Mouse (Mus musculus) midbrain, embryonic 12.5 days (tissue): ENCODE measurements around the gene Ssh3. TPM values are rescaled to one million over a fixed set of nuclear protein-coding genes. Genes with fewer than 3 reads are reported as not detected.
A peak's percentile ranks its signal among the peaks of the same experiment; 100 is the strongest.

Source experiments
- ATAC-seq: fragments of 200-750 bp; cut with Nextera tagmentation; 2 replicates; pipeline ENCODE4 v1.8.0; 2017; ENCODE audit warnings: low read depth, moderate TSS enrichment, moderate library complexity; ENCODE audit not compliant: low FRiP score
- H3K27ac ChIP-seq: fragments of 300-500 bp; sonication (generic); replicated peaks from 2 replicates; pipeline ENCODE4 v1.5.1; 2016; ENCODE audit warnings: mild to moderate bottlenecking
- H3K27me3 ChIP-seq: fragments of 300-500 bp; sonication (generic); 2 replicates; pipeline ENCODE4 v1.6.1; 2016; ENCODE audit warnings: mild to moderate bottlenecking
- H3K36me3 ChIP-seq: fragments of 300-500 bp; sonication (generic); 2 replicates; pipeline ENCODE4 v1.6.1; 2016
- H3K4me1 ChIP-seq: fragments of 300-500 bp; sonication (generic); 2 replicates; pipeline ENCODE4 v1.6.1; 2016
- H3K4me2 ChIP-seq: fragments of 300-500 bp; sonication (generic); replicated peaks from 2 replicates; pipeline ENCODE4 v1.6.1; 2016; ENCODE audit warnings: mild to moderate bottlenecking, moderate library complexity
- H3K4me3 ChIP-seq: fragments of 300-500 bp; sonication (generic); 2 replicates; pipeline ENCODE4 v1.5.1; 2016; ENCODE audit warnings: mild to moderate bottlenecking
- H3K9ac ChIP-seq: fragments of 300-500 bp; sonication (generic); replicated peaks from 2 replicates; pipeline ENCODE4 v1.6.1; 2016; ENCODE audit warnings: mild to moderate bottlenecking, moderate library complexity
- H3K9me3 ChIP-seq: fragments of 300-500 bp; sonication (generic); 2 replicates; pipeline ENCODE4 v1.6.1; 2016; ENCODE audit warnings: mild to moderate bottlenecking
- WGBS: fragments of 180-500 bp; shearing (Covaris S2); methylation state at CpG from one replicate; pipeline ENCODE4 v1.1.7; 2016; 5-methylcytosine and 5-hydroxymethylcytosine counted together
- polyA plus RNA-seq: library from polyadenylated mRNA; unstranded; fragments of >200 nt; fragmentation: Nextera tagmentation; extraction: Ambion mirVana; gene quantifications from 2 replicates; pipeline ENCODE4 v1.2.1, GENCODE M21; 2016

Gene Ssh3
- polyA plus RNA-seq, 1 experiment from 2014 or later, result 7.5 TPM

DNA sequence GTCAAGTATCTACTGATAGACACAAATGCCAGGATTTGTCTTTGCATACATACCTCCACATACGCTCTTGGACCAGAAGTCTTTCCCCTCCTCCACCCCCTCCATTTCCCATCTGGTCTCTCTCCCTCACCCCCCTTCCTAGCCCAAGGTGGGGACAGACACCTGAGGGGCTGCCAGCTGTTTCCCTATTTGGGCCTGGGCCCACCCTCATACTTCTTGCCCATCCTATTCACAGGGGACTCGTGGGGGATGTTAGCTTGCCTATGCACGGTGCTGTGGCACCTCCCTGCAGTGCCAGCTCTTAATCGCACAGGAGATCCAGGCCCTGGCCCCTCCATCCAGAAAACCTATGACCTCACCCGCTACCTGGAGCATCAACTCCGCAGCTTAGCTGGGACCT lies 49.0 kb downstream of the Ssh3 start:
- no peak overlapping the region for H3K4me3 ChIP-seq
- peaks cover 24% of the 10 kb centered on the region for H3K4me1 ChIP-seq
- WGBS, result 88% methylated on average over 6 of the region's 6 CpGs
- H3K27me3 ChIP-seq, result peaks cover 58% of the 10 kb centered on the region
- H3K27ac ChIP-seq, result no peak overlapping the region
- no peaks in the 10 kb centered on the region for H3K36me3 ChIP-seq
- H3K9me3 ChIP-seq, result no peaks in the 10 kb centered on the region
- no peak overlapping the region for H3K9ac ChIP-seq
- ATAC-seq, result no peak
- no peak overlapping the region for H3K4me2 ChIP-seq

DNA sequence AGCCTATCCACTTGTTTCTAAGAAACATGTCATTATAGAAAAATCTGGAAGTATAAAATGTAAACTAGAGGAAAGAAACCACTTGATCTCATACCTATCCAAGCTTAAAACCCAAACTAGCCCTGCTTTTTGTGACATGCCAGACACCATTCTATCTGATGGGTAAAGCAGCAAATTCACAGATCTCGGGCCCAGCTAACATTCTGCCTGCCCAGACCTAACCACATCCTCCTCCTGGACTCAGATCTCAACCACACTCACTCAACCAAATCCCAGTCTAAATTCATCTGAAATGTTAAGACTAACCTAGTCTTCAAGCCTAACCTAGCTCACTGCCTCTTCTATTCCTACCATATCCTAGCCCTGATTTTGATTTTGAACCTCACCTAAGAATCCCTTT lies 50.2 kb downstream of the Ssh3 start:
- peaks cover 70% of the 10 kb centered on the region for H3K27me3 ChIP-seq
- peaks cover 36% of the 10 kb centered on the region for H3K4me1 ChIP-seq
- WGBS, result 76% methylated on average over 1 of the region's 1 CpGs
- no peak overlapping the region for H3K4me2 ChIP-seq
- H3K36me3 ChIP-seq, result no peaks in the 10 kb centered on the region
- H3K9ac ChIP-seq, result no peak overlapping the region
- no peak for ATAC-seq
- H3K4me3 ChIP-seq, result no peak overlapping the region
- H3K9me3 ChIP-seq, result no peaks in the 10 kb centered on the region
- no peak overlapping the region for H3K27ac ChIP-seq

DNA sequence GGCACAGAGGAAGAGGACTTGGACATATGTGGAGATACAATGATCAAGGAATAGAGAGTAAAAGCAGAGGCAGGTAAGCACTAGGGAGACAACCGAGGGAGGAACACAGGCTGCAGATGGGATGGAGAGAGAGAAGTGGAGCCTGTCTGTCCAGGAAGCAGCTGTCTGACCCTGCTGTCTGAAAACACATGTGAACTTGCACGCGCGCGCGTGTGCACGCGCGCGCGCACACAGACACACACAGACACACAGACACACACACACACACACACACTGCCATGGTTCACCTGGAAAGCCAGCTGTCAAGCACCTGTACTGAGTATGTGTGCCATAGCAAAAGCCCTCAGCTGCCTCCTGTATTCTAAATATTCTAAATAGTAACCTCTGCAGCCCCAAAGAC lies 50.7 kb downstream of the Ssh3 start:
- no peak for ATAC-seq
- Histone ChIP-seq H3K4me2 (no peak overlapping the region), H3K36me3 (no peaks in the 10 kb centered on the region), H3K4me3 (no peak overlapping the region), H3K9me3 (no peaks in the 10 kb centered on the region), H3K27me3 (peaks cover 75% of the 10 kb centered on the region), H3K9ac (no peak overlapping the region), H3K4me1 (peaks cover 41% of the 10 kb centered on the region), H3K27ac (no peak overlapping the region)
- 89% methylated on average over 11 of the region's 11 CpGs for WGBS

DNA sequence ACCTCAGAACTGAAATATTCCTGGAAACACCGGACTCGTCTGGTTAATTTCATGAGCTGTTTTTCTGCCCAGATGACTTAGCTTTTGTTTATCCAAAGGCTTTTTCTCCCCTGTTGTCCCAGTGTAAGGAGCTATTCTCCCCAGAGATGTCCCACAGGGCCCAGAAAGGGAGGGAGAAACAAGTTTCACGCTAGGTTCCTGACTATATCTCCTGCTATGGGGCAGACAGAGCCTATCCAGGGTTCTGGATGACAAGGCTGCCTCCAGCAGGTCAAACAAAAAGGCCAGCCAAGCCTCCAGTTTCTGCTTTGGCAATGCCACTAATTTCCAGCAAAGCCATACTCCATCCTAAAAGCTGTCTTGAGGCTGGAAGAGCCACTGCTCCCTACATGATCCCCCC lies 51.1 kb downstream of the Ssh3 start:
- no peak overlapping the region for H3K4me3 ChIP-seq

DNA sequence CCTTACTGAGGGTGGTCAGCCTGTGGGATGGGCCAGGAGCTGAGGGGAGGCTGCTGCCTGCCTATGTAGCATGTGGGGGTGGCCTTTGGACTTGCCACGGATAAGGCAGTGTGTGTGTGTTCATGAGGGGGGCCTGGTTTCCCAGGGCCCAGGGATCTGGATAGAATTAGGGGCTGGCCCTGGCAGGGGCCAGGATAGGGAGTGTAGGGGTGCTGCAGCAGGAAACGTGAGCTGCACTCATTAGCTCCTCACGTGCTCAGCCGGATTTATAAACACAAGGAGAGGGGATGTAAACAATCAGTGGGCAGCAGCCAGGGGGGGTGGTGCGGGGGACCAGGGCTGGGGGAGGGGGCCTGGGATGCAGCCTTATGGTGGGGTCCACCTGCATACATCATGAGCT lies 51.8 kb downstream of the Ssh3 start:
- H3K36me3 ChIP-seq, result no peaks in the 10 kb centered on the region
- 14% methylated on average over 5 of the region's 5 CpGs for WGBS
- H3K4me1 ChIP-seq, result peaks cover 52% of the 10 kb centered on the region
- no peak for ATAC-seq
- no peak overlapping the region for H3K4me3 ChIP-seq
- peaks cover 81% of the 10 kb centered on the region for H3K27me3 ChIP-seq
- no peak overlapping the region for H3K27ac ChIP-seq
- H3K9ac ChIP-seq, result no peak overlapping the region
- H3K4me2 ChIP-seq, result no peak overlapping the region
- H3K9me3 ChIP-seq, result no peaks in the 10 kb centered on the region

More for the DNA sequence above, 51.1 kb downstream of the Ssh3 start:
- no peak overlapping the region for H3K4me2 ChIP-seq
- ATAC-seq, result no peak
- H3K27me3 ChIP-seq, result peaks cover 79% of the 10 kb centered on the region
- H3K36me3 ChIP-seq, result no peaks in the 10 kb centered on the region
- H3K27ac ChIP-seq, result no peak overlapping the region
- 40% methylated on average over 3 of the region's 3 CpGs for WGBS
- no peak overlapping the region for H3K9ac ChIP-seq
- H3K4me1 ChIP-seq, result peaks cover 45% of the 10 kb centered on the region
- no peaks in the 10 kb centered on the region for H3K9me3 ChIP-seq

DNA sequence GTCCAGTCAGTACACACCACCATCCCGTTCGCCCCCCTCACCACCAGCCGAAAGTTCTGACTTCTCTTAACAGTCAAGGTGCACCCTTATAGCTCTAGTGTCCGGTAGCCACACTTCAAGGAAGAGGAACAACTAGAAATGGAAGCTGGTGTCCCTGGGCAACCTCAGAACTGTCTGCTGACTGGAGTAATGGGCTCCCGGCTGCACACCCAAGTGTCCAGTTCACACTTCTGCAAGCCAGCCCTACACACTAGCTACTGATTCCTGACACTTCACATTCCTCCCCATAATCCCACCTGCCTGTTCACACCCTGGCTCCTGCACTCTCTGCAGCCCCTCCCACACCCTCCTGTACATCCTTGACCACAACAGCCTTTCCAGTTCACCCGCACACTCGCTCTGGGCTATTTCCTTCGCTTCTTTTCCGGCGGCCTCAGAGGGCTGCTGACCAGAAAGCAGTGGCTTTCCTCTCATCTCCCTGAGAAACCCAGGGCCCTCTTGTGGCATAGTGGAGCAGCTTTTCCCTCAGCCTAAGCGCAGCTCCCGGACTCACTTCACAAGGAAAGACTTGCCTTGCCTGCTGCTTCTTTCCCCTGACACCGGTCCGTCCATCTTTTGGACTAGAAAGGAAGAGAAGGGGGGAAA lies 52.8 kb downstream of the Ssh3 start:
- H3K4me2 ChIP-seq, result peak overlapping the region; percentile 19; the same call in 1 of the 2 replicates

DNA sequence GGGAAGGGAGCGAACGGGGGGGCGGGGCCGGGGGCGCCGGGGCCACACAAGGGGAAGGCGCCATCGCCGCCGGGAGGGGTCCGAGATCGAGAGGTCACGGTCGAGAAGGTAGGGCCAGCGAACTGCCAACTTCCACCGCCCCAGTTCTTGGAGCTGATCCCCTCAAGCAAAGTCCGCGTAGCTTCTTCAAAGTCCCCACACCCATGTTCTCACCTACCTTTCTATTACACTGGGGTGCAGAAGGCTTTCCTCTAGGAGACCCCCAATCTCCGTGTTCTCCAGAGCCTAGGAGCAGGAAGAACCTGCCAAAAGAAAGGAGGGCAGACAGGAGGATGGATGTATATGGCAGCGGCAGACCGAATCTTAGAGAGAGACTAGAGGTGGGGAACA lies 53.5 kb downstream of the Ssh3 start:
- Histone ChIP-seq H3K4me3 (peak overlapping the region; percentile 59), H3K9ac (peak overlapping the region; percentile 72), H3K27me3 (peaks cover 81% of the 10 kb centered on the region), H3K4me1 (peaks cover 48% of the 10 kb centered on the region), H3K9me3 (no peaks in the 10 kb centered on the region), H3K36me3 (no peaks in the 10 kb centered on the region), H3K4me2 (peak overlapping the region; percentile 98), H3K27ac (no peak overlapping the region)
- 2% methylated on average over 18 of the region's 21 CpGs for WGBS
- ATAC-seq, result no peak

More for the DNA sequence above, 52.8 kb downstream of the Ssh3 start:
- H3K4me3 ChIP-seq, result no peak overlapping the region
- no peak for ATAC-seq
- H3K27ac ChIP-seq, result no peak overlapping the region
- no peaks in the 10 kb centered on the region for H3K9me3 ChIP-seq
- H3K36me3 ChIP-seq, result no peaks in the 10 kb centered on the region
- WGBS, result 25% methylated on average over 14 of the region's 14 CpGs
- no peak overlapping the region for H3K9ac ChIP-seq
- peaks cover 84% of the 10 kb centered on the region for H3K27me3 ChIP-seq
- peaks cover 52% of the 10 kb centered on the region for H3K4me1 ChIP-seq

DNA sequence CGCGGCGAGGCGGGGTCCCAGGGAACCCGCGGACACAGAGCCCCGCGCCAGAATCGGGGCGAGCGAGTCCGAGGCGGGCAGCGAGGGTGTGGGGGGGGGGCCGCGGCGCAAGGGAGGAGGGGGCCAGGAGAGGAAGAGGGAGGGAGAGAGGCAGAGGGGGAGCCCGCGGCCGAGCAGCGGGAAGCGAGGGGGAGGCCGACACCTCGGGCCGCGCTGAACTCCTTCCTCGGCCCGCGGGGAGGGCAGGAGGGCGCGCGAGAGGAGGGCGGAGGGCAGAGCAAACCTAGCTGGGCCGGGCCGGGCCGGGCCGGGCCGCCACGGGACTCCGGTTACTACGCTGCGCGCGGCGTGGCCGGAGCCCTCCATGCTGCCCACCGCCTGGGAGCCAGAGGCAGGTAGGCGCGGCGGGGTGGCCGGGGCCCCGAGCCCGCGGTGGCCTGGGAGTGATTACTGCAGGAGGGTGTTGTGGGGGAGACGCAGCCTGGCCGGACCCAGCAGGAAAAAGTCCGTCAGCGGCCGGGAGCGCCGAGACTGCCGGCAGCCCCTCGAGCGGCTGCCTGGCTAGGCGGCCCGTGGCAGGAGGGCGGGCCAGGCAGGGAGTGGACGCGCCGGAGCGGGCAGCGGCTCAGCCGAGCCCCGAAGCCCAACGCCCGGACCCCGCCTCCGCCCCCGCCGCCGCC lies 54.1 kb downstream of the Ssh3 start:
- Histone ChIP-seq H3K9me3 (no peaks in the 10 kb centered on the region), H3K4me3 (peak overlapping the region; percentile 59), H3K9ac (peak overlapping the region; percentile 72), H3K27me3 (peaks cover 78% of the 10 kb centered on the region), H3K4me1 (peaks cover 44% of the 10 kb centered on the region), H3K36me3 (no peaks in the 10 kb centered on the region), H3K4me2 (peak overlapping the region; percentile 98), H3K27ac (no peak overlapping the region)
- ATAC-seq, result peak; percentile 50
- under 1% methylated on average over 44 of the region's 81 CpGs for WGBS

DNA sequence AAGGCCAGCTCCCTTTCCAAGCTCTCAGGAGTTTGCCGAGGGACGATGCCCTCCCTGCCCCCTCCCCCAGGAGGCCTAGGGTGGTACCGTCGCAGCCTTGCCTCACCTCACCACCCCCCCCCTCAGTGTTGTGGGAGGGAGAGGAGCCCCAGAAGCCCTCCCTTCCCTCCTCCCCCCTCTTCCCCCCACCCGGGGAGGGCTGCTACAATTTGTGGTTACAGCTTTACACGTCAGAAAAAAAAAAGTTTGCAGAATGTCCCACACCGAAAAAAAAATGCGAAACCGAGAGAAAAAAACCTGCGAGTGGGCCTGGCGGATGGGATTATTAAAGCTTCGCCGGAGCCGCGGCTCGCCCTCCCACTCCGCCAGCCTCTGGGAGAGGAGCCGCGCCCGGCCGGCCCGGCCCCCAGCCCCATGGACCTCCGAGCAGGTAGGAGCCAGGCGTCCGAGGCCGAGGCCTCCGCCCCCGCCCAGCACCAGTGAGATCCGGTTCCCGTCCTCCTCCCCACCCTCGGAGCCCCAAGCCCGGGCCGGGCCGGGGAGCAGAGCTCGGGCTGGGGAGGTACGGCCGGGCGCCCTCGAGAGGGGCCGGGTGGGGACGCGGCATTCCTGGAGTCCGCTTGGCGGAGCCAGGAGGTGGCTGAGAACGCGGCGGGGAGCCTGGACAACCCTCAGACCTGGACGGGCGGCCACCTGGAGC lies 54.8 kb downstream of the Ssh3 start, which contains the start of the genes Clcf1 and AC109138.7:
Gene Clcf1, plus strand, starts transcription at position 168 of the 700 bp plus-strand sequence.
Gene AC109138.7, plus strand, starts transcription at position 287 of the 700 bp plus-strand sequence.
- peak within 1 kb of the TSS; percentile 72 for H3K9ac ChIP-seq
- no peaks in the 10 kb centered on the region for H3K9me3 ChIP-seq
- peak within 1 kb of the TSS; percentile 98 for H3K4me2 ChIP-seq
- H3K27ac ChIP-seq, result no peak within 1 kb of the TSS
- peaks cover 74% of the 10 kb centered on the region for H3K27me3 ChIP-seq
- no peaks in the 10 kb centered on the region for H3K36me3 ChIP-seq
- under 1% methylated on average over 44 of the region's 49 CpGs for WGBS
- peak within 1 kb of the TSS; percentile 59 for H3K4me3 ChIP-seq
- peak; percentile 50 for ATAC-seq
- peaks cover 44% of the 10 kb centered on the region for H3K4me1 ChIP-seq

DNA sequence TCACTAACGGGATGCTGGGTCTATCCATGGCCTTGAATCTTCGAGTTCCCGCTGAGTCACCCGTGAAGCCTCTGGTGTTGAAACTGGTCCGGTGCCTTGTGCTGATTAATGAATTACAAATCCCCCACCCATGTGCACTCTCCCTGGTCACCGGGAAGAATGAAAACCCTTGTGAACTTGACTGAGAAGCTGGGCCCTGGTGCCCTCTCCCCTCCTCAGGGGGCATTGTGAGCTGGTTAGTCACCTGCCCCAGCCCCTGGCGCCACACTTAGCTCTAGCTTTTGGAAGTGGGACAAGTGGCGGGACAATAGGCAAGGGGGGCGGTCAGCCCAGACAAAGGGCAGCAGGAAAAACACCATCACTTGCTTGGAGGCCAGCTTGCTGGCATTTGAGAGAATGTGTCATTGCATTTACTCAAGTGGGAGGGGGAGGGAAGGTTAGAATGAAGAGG lies 55.4 kb downstream of the Ssh3 start:
- H3K9me3 ChIP-seq, result no peaks in the 10 kb centered on the region
- 0 out of 2 replicates have a peak, but pooled peaks have one; percentile 32 for ATAC-seq
- H3K4me1 ChIP-seq, result peaks cover 44% of the 10 kb centered on the region
- no peaks in the 10 kb centered on the region for H3K36me3 ChIP-seq
- H3K27me3 ChIP-seq, result peaks cover 80% of the 10 kb centered on the region
- no peak overlapping the region for H3K9ac ChIP-seq
- H3K27ac ChIP-seq, result no peak overlapping the region
- H3K4me2 ChIP-seq, result peak overlapping the region; percentile 98; the same call in 1 of the 2 replicates
- H3K4me3 ChIP-seq, result no peak overlapping the region
- 3% methylated on average over 9 of the region's 9 CpGs for WGBS

DNA sequence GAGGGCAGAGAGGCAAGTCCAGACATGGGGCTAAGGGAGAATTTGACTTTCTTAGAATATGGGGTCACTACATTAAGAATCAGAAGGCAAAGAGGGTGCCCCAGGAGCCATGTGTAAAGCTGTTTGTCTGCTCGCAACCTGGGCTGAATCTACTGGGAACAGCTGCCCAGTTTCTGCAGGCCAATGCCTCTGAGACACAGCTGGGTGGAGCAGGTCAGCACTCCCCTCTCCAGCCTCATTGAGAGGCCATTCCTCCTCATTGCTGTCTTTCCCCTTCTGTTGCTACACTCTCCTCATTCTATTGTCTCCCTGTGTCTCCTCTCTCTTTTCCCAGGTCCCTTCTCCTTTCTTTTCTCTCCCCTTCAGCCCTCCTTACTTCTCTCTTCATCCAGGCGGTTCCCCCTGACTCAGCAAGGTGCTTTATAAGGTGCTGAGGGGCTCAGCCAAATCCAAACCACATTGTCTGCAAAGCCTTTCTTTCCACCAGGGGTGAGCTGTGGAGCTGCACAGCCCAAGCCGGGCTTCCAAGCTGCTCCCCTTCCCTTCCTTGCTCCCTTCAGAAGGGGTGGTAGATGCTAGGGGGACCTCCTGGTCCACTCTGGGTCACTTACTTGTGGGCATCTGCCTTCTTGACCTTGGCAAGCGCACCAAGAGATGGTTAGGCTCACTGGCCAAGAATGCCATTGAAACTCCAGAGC lies 56.9 kb downstream of the Ssh3 start:
- Histone ChIP-seq H3K4me2 (no peak overlapping the region), H3K27ac (no peak overlapping the region), H3K9me3 (no peaks in the 10 kb centered on the region), H3K27me3 (peaks cover 71% of the 10 kb centered on the region), H3K36me3 (no peaks in the 10 kb centered on the region), H3K4me1 (peaks cover 40% of the 10 kb centered on the region), H3K4me3 (no peak overlapping the region), H3K9ac (no peak overlapping the region)
- 14% methylated on average over 4 of the region's 4 CpGs for WGBS
- no peak for ATAC-seq
